Mouse (Mus musculus) gonadal fat pad, adult 2 months (tissue): ENCODE data around the gene Dnaja1. TPM values are rescaled to one million over a fixed set of nuclear protein-coding genes. Genes with fewer than 3 reads are reported as not detected.
A peak's percentile ranks its signal among the peaks of the same experiment; 100 is the strongest.

Experiments used
- DNase-seq: peaks from one replicate; pipeline ENCODE4 v3.0.0-alpha.2; 2012; ENCODE audit warnings: low read depth
- polyA plus RNA-seq: library from polyadenylated mRNA; depleted of rRNA; stranded (reverse); fragments of >200 nt; gene quantifications from 2 replicates; pipeline ENCODE4 v1.2.3, GENCODE M21; 2012; rRNA removed

Dnaja1 gene
- polyA plus RNA-seq, 1 experiment = 12.9 TPM

- no peak for DNase-seq
Observed at GRCm38 (mm10) chr4:40735351-40735750, 13.4 kb downstream of the Dnaja1 start.

- no peak for DNase-seq
Observed at GRCm38 (mm10) chr4:40757157-40757779, 35.3 kb downstream of the Dnaja1 start.

GRCm38 (mm10) chr4:40757780-40758420, 36.0 kb downstream of the Dnaja1 start, which contains the start of gene Smu1:
Gene Smu1 (minus strand): TSS chr4:40757923.
- peak; percentile 75 for DNase-seq

- no peak for DNase-seq
Observed at GRCm38 (mm10) chr4:40759876-40760275, 37.9 kb downstream of the Dnaja1 start.

DNA sequence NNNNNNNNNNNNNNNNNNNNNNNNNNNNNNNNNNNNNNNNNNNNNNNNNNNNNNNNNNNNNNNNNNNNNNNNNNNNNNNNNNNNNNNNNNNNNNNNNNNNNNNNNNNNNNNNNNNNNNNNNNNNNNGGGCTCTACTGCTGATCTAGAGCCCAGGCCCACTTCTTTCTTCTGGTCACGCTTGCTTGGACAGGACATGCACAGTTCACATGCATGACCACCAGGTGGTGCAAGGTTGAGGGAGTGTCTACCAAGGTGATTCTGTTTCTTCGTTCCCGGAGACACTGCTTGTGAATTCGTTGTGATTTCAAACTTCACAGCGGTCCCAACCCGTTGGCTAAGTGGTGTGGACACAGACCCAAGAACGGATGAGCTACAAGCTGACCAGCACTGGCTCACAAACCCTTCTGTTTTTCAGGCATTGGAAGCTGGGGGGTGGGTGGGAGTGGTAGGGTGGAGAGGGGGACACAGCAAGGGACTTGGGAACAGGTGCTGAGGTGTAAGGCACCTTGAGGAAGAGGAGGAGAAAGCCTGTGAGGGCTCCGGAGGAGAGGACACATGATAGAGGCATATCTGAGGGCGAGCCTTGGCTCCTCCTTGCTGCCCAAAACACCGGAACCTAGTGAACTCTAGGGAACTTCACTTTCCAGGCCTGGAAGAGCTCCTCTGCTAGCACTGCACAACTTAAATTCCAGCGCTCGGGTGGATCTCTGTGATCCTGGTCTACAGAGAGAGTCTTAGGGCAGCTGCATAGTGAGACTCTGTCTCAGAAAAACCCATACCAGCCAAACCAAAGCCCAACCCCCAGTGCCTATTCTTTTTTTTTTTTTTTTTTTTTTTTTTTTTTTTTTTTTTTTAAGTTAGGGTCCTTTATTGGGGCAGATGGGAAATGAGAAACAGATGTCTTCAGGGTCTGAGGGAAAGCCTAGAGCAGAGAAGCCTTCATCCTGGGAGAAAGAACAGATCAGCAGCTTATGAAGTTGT, 52.6 kb downstream of the Dnaja1 start:
- DNase-seq = no peak

- no peak for DNase-seq
Observed at GRCm38 (mm10) chr4:40776416-40776815, 54.5 kb downstream of the Dnaja1 start.

DNA sequence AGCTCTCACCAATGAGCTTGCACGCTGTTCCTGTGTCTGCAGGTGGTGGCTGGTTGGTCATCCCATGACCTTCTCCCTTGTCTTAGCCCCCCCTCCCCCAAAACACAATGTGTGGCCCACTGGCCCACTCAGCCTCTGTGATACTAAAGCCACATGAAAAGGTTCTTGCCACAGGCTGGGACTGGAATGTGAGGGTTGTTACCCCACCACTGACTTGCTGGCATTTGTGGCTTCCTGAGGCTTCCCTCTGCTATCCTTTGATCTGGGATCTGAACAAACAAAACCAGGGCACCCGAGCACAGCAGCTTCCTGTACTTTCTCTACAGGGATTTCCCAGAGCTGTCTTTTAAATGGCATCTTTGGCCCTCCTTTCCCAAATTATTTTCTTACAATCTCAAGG, 55.2 kb downstream of the Dnaja1 start:
- DNase-seq = no peak

GRCm38 (mm10) chr4:40778656-40779055, 56.7 kb downstream of the Dnaja1 start:
- no peak for DNase-seq

DNA sequence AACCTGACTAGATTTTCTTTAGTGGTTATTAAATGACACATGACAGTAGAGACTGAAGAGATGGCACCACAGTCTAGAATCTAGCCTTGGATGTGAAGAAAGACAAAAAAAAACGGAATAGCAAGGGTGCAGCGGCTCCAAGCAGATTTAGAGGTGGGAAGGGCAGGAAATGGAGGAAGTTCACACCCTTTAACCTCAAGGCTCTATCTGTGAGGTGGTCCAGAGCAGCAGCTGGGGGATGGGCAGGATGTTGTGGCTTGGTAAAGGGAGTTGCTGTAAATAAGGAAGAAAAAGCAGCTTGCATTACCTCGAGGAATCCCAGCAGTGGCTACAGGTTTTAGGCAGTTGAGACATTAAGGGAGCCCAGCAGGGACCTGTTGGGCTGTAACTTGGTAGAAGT, 59.2 kb downstream of the Dnaja1 start:
- DNase-seq = no peak

GRCm38 (mm10) chr4:40781797-40782495, 60.0 kb downstream of the Dnaja1 start:
- DNase-seq = no peak

- no peak for DNase-seq
Observed at GRCm38 (mm10) chr4:40783049-40783448, 61.1 kb downstream of the Dnaja1 start.

DNA sequence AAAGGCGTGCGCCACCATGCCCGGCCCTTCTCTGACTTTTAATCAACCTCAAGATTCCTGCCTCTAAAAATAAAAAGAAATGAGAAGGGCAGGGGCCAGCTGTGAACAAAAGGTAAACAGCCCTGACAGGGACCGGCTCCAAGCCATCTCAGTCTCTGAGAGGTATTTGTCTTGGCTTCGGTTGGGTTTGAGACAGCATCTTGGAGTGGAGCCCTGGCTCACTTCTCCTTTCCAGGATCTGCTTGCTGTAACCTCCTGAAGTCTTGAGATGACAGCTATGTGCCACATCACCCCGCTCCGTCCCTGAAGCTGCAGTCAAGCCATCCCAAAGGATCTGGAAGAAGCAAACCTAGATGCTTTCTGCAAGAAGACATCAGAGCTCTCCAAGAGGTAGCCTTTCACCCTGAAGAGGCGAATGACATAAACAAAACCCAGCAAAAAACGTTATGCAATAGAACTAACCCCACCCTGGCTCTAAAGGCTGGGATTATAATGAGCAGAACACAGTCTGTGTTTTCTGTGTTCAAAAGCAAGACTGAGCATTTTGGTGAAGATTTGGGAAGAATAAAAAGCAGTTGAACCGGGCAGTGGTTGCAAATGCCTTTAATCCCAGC, 62.7 kb downstream of the Dnaja1 start:
- DNase-seq = no peak

- DNase-seq = no peak
Observed at GRCm38 (mm10) chr4:40785620-40786166, 63.7 kb downstream of the Dnaja1 start.

DNA sequence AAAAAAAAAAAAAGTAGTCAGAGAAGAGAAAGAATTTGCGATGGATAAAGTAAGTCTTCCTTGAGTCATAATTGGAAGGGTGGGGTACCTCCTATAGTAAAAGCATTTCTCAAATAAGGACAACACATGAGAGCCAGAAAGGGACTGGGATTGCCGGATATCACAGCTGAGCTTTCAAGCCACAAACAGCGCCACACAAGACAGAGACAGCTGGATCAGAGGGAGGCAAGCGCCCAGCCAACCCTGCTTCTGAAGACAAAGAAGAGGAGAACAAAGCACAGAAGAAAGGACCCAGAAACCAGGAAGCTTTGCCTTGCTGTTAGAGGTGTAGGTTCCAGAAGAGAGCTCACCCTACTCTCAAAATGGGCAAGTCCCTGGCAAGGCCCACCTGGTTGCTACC, 64.6 kb downstream of the Dnaja1 start:
- no peak for DNase-seq

Other genes with a start within 250 kb of the Dnaja1 start
- gene Tmem215, start 250.0 kb upstream of the Dnaja1 start, polyA plus RNA-seq = 0.08 TPM in 1 of 2 replicates, not detected in the other
- gene Aptx, start 19.0 kb upstream of the Dnaja1 start, polyA plus RNA-seq = 11.5 and 12.0 TPM in 2 replicates
- gene Smu1, start 35.8 kb downstream of the Dnaja1 start, polyA plus RNA-seq = 27.0 and 33.2 TPM in 2 replicates
- gene B4galt1, start 131.9 kb downstream of the Dnaja1 start, polyA plus RNA-seq = 38.1 and 66.2 TPM in 2 replicates
- 10.0 and 20.8 TPM in 2 replicates for gene Spink4, start 197.9 kb downstream of the Dnaja1 start, polyA plus RNA-seq
- 123 and 165 TPM in 2 replicates for gene Bag1, start 226.1 kb downstream of the Dnaja1 start, polyA plus RNA-seq
- gene Chmp5, start 226.3 kb downstream of the Dnaja1 start, polyA plus RNA-seq = 26.3 and 35.6 TPM in 2 replicates
- 37.9 and 43.0 TPM in 2 replicates for gene Nfx1, start 248.8 kb downstream of the Dnaja1 start, polyA plus RNA-seq